Mouse (Mus musculus): Measurements from ENCODE around the gene Zfp931.
"Not testable (repeated sequence)": the region's sequence is repeated elsewhere in the genome, so short reads cannot be mapped to it uniquely, and the experiment has no call there.

The Zfp931 gene

GRCm38 (mm10) chr2:178078166-178078717 is at the start of gene Zfp931:
Gene Zfp931 (minus strand): TSS chr2:178078476.
- DNase-seq (ENCODE audit: low read depth, low spot score) = not testable (repeated sequence)

- DNase-seq (ENCODE audit: low read depth, low spot score) = no peak
Observed at GRCm38 (mm10) chr2:178126041-178126820, 48.0 kb upstream of the Zfp931 start.

GRCm38 (mm10) chr2:178125427-178125826 is 47.2 kb upstream of the Zfp931 start:
- DNase-seq (ENCODE audit: low read depth, low spot score) = no peak

GRCm38 (mm10) chr2:178123466-178123865 is 45.2 kb upstream of the Zfp931 start:
- no peak for DNase-seq (ENCODE audit: low read depth, low spot score)

GRCm38 (mm10) chr2:178121946-178122665 is 43.8 kb upstream of the Zfp931 start:
- DNase-seq (ENCODE audit: low read depth, low spot score) = no peak

GRCm38 (mm10) chr2:178121375-178121688 is 43.1 kb upstream of the Zfp931 start:
- DNase-seq (ENCODE audit: low read depth, low spot score) = no peak

- DNase-seq (ENCODE audit: low read depth, low spot score) = no peak
Observed at GRCm38 (mm10) chr2:178120651-178121374, 42.5 kb upstream of the Zfp931 start.

GRCm38 (mm10) chr2:178120356-178120645 is 42.0 kb upstream of the Zfp931 start:
- no peak for DNase-seq (ENCODE audit: low read depth, low spot score)

GRCm38 (mm10) chr2:178119561-178120355 is 41.5 kb upstream of the Zfp931 start:
- no peak for DNase-seq (ENCODE audit: low read depth, low spot score)

- DNase-seq (ENCODE audit: low read depth, low spot score) = no peak
Observed at GRCm38 (mm10) chr2:178118801-178119560, 40.7 kb upstream of the Zfp931 start, which contains the start of gene Phactr3. Gene Phactr3 (plus strand): TSS chr2:178118975.

GRCm38 (mm10) chr2:178117946-178118345 is 39.7 kb upstream of the Zfp931 start:
- DNase-seq (ENCODE audit: low read depth, low spot score) = peak; percentile 77

- peak; percentile 29 for DNase-seq (ENCODE audit: low read depth, low spot score)
Observed at GRCm38 (mm10) chr2:178101957-178102356, 23.7 kb upstream of the Zfp931 start.

GRCm38 (mm10) chr2:178098021-178098420 is 19.7 kb upstream of the Zfp931 start:
- peak; percentile 27 for DNase-seq (ENCODE audit: low read depth, low spot score)

- DNase-seq (ENCODE audit: low read depth, low spot score) = no peak
Observed at GRCm38 (mm10) chr2:178089586-178089985, 11.3 kb upstream of the Zfp931 start.

- peak; percentile 12 for DNase-seq (ENCODE audit: low read depth, low spot score)
Observed at GRCm38 (mm10) chr2:178058195-178058594, 20.1 kb downstream of the Zfp931 start.

GRCm38 (mm10) chr2:178027601-178028000 is 50.7 kb downstream of the Zfp931 start:
- not testable (repeated sequence) for DNase-seq (ENCODE audit: low read depth, low spot score)

GRCm38 (mm10) chr2:178023861-178024260 is 54.4 kb downstream of the Zfp931 start:
- not testable (repeated sequence) for DNase-seq (ENCODE audit: low read depth, low spot score)

- DNase-seq (ENCODE audit: low read depth, low spot score) = not testable (repeated sequence)
Observed at GRCm38 (mm10) chr2:178023011-178023611, 55.2 kb downstream of the Zfp931 start, which contains the start of gene Zfp971. Gene Zfp971 (plus strand): TSS chr2:178023284.

GRCm38 (mm10) chr2:178020773-178021172 is 57.5 kb downstream of the Zfp931 start:
- not testable (repeated sequence) for DNase-seq (ENCODE audit: low read depth, low spot score)

GRCm38 (mm10) chr2:178019486-178019885 is 58.8 kb downstream of the Zfp931 start:
- not testable (repeated sequence) for DNase-seq (ENCODE audit: low read depth, low spot score)
